Mouse (Mus musculus) cerebral cortex, adult 2 months (tissue): ENCODE measurements around the gene Tmem151b.

ENCODE experiments used
- WGBS: fragments of 180-500 bp; shearing (Covaris S2); methylation state at CpG from one replicate; pipeline ENCODE4 v1.1.7; 2018; 5-methylcytosine and 5-hydroxymethylcytosine counted together

Gene Tmem151b

DNA sequence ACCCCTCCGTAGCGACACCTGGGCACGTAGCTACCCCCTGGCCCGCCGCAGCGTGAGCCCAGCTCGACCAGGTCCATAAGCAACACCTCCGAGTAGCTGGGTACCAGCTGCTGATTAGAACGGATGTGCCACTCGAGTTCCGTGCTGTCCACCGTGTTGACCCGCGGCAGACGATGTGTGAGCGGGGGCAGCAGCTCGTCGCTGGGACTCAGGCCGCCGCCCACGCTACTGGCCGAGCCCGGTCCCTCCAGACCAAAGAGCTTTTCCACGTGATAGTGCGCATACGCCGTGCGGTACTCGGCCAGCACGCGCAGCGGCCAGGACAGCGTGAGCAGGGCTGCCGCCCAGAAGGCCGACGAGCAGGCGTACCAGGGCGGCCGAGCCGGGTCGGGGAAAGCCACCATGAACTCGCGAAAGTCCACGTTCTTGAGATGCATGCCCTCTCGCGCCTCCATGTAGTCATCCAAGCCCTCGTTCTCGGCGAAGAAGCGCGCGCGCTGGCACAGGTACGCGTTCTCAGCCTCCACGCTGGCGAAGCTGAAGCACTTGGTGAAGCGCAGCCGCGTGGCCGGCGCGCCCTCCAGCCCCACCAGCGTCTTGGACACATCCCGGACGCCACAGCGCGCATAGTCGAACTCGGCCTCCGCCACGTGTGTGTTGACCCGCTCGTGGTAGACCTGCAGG lies 4.1 kb downstream of the Tmem151b start:
- WGBS, result 41% methylated on average over 74 of the region's 74 CpGs

DNA sequence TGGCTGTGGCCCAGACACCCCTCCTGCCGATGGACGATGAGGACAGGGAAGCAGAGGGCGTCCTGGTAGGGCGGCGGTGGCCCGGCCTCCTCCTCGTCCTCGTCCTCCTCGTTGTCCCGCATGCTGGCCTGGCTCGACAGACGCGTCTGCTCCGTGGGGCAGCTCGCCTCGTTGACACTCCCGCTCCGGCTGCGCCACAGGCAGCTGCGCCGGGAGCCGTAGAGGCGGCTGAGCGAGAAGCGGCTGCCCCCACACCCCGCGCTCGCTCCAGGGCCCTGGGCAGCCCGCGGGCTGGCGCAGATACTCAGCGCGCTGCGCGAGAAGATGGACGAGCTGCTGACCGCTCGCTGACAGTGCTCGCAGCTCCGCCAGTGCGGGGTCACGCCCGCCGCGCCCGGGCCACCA lies 4.6 kb downstream of the Tmem151b start:
- 29% methylated on average over 46 of the region's 46 CpGs for WGBS

DNA sequence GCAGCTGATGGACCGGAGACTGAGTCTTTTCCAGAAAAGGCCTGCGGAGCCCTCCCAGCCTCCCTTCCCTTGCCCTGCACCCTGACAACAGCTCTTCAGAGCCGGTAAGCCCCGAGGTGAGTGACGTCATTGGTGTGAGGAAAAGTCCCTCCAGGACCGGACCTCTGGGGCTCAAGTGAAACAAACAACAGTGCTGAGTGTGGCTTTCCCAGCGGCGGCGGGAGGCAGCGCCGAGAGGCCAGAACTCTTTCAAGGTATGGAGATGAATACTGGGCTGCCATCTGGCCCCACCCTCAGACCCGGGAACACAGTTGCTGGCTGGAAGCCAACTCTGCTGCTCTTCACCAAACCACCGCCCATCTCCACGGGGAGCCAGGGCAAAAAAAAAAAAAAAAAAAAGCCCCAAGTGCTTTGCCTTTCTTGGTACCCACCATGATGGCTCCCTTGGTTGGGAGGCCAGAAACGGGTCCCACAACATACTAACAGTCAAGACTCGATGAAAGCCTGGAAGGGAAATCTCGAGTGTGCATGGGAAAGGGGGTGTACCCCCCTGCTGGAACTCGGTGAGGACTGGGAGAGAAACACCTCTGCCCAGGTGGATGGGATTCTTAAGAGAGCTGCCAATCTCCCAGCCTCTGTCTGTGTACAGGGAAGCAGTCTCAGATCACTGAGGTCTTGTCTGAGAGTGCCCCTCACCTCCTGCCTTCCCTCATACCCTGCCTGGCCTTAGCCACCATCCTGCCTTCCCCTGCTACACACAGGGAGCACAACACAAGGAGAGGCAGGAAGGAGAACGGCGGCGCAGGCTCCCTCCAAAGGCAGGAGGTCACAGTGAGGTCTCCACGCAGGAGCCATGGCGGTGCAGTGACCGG lies 5.2 kb downstream of the Tmem151b start:
- WGBS, result 33% methylated on average over 24 of the region's 24 CpGs

DNA sequence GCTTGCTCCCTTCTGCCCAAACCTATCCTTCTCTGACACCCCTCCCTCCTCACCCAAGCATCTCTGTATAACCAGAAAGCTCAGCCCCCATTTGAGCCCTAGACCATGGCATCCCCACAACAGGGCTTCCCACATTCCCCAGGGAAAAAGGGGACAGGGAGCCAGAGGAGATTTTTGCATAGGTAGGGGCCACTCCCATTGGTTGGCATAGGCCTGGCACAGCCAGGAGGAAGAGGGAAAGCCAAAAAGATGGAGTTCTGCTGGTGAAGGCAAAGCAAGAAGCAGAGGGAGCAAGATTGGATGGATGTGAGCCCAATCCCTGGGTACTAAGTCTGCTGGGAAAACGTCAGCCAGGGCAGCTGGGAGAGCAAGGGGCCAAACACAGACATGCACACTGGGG lies 6.4 kb downstream of the Tmem151b start:
- whole genome bisulfite sequencing, result 35% methylated on average over 1 of the region's 1 CpGs

DNA sequence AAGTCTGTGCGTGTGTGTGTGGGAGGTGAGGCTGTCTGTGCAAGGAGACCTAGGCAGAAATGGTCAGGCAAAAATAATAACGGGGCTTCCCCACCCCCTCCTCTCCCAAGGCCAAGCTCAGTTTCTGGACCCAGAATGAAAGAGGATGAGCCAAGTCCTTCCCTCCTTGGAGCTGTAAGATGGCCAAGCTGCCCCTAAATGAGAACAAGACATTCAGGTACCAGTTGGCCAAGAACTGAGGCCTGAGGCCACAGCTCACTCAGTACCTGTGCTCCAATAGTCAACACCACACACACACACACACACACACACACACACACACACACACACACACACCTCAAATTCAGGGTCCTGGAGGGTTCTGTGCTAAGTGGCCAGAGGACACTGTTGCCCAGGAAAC lies 6.8 kb downstream of the Tmem151b start:
- WGBS, result 36% methylated on average over 2 of the region's 2 CpGs

DNA sequence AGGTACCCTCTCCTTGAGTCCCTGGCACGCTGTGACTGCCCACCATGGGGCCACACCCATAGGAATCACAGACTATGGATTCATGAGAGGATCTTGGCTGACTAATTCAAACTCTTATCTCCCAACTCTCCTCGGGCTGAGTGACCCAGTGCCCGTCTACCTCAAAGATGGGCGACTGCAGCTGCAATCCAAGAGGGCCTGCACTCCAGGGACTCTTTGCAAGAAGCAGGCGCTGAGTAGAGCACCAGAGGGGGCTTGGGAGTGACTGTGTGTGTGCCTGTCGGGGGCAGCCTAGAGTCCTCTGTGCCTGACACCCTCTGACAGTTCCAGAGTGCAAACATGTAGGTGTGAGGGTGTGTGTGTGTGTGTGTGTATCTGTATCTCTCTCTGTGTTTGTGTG lies 7.3 kb downstream of the Tmem151b start:
- 35% methylated on average over 6 of the region's 6 CpGs for WGBS

DNA sequence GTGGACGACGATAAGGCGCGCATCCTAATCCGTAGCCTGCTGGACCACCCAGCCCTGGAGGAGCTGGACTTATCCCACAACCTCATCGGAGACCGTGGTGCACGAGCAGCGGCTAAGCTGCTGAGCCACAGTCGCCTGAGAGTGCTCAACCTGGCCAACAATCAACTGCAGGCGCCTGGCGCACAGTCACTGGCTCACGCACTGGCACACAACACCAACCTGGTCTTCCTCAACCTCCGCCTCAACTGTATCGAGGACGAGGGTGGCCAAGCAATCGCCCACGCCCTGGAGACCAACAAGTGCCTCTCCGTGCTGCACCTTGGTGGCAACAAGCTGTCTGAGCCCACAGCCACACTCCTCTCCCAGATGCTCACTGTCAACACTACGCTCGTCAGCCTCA lies 9.8 kb downstream of the Tmem151b start:
- 54% methylated on average over 21 of the region's 21 CpGs for WGBS

DNA sequence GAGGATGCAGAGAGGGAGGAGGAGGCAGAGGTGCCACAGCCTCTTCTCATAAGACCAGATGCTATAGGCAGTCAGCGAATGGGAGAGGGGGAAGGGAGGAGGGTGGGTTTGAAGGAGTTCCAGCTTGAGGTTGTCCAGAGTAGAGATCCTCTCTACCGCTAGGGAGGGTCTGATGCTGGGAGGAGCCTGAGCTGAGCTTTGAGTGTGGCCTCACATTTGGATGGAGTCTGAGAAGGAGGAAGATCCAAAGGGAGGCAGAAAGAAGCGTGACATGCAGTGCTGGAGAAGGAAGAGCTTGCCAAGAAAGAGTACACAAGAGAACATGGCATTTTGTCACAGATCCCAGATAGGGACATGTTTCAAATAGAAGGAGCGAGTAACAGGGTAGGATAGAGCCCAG lies 11.1 kb downstream of the Tmem151b start:
- WGBS, result 31% methylated on average over 4 of the region's 4 CpGs

DNA sequence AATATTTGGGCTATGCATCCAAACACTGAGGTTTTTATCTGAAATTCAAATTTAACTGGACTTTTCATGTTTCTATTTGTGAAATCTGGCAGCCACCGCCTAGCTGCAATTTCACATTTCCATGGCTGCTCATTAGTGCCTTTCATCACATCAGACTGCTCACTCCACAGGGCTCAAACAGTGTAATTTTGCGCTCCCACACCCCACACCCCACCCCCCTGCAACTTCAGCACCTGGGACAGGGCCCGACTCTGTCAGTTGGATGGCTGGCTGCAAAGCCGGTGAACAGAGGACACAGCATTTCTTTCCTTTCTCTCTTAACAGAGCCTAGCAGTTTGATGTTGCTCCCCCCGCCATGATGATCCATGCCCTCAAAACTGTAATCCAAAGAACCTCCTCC lies 13.2 kb downstream of the Tmem151b start:
- 11% methylated on average over 5 of the region's 5 CpGs for WGBS

DNA sequence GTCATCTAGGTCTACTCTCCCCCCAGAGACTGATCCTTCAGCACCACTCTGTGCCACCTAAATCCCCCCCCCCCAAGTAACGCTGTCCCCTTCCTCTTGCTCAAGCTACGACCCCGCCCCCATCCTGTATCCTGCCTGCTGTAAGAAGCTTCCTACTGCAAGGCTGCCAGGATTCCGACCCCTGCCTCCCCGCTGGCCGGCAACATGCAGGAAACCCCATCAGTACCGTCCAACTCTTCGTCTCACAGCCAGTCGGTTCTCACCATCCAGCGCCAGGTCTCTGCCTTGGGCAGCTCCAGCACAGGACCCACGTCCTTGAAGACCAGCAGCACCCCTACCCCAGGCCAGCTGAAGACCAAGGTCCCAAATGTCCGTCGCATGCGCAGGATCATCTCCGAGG lies 16.6 kb downstream of the Tmem151b start:
- WGBS, result 68% methylated on average over 15 of the region's 15 CpGs

DNA sequence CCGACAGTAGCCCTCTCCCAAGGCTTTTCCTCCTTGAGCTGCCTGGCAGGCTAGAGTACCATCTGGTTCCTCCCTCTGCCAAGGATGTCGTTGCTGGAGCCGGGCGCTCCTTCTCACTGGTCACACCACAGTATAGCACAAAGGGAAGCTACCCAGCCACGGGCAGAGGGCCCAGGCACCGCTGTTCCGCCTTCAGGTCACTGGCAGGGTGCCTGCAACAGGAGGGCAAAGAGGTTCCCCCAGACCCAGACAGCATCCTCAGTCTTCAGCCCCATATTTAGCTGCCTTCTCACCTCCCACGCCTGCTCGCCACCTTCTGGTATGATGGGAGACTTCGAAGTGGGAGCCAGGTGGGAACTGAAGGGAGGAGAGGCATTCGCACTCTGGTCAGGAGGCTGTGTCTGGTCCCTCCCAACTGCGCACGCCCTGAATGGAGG lies 19.1 kb downstream of the Tmem151b start:
- 23% methylated on average over 13 of the region's 13 CpGs for WGBS

DNA sequence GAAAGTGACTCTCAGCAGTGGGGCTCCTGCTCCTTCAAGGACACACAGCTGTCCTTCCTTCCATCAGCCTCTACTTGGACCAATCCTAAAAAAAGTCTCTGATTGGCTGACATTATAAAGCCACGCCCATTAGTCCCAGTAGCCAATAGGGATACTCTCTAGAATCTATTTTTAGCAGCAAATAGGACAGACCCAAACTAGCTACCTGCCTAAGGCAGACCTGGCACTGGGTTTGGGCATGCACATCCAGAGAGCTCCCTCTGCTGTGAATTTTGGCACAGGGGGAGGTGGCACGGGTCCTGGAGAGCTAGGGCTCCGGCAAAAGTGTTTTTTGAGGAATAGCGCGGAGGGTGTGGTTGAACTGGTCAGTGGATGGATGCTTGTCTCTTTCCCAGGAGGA lies 22.9 kb downstream of the Tmem151b start:
- 37% methylated on average over 5 of the region's 5 CpGs for WGBS

DNA sequence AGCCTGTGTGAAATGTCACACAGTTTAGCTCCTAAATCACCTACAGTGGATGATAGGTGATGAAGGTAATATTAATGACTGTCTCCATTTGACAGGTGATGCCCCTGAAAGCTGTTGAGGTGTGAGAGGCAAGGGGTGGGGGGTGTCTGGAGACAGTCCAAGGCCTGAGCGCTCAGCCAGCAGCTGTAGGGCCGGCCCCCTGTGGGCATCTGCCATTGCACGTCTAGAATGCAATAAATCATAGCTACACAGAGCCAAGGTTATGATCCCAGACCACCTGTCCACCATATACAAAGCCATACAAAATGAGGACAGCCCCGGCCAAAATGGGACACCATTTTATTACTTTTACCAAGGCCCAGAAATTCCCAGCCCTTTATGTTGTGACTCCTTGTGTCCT lies 24.5 kb downstream of the Tmem151b start:
- WGBS, result 80% methylated on average over 4 of the region's 4 CpGs

DNA sequence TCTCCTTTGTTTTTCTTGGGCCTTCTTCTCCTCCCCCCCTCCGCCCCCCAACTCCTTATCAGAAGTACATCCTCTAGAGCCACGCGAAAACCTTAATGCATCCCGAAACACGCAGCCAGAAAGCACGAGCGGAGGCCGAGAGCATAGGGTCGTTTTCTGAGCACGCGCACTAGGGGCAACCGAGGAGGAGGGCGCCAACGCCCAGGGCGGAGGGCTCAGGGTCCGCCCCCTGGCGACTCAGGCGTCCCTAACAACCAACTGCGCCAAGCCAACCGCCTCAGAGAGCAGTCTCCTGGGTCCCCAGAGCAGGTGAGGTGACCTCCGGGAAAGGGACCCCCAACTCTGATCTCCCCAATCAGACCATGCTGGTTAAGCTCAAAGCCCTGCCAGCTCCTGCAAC lies 26.2 kb downstream of the Tmem151b start, which contains the start of gene Tcte1:
Gene Tcte1 (plus strand): TSS at position 172 of the 400 bp plus-strand sequence.
- 8% methylated on average over 21 of the region's 21 CpGs for WGBS

DNA sequence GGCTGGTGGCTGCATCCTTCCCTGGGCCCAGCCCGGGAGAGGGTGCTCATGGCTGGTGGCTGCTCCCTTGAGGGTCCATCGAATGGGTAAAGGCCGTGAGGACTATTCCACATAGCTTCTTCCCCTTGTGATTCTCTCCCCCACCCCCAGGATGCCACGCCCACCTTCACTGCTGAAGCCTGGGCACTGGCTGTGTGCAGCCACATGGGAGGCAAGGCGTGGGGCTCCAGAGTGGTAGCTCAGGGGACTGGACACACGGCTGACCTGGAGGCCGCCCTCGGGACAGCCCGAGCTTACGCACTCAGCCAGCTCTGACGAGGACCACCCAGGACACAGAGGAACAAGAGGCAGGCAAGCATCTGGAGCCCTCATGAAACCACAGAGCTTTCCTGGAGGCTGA lies 29.3 kb downstream of the Tmem151b start:
- 81% methylated on average over 11 of the region's 11 CpGs for WGBS

DNA sequence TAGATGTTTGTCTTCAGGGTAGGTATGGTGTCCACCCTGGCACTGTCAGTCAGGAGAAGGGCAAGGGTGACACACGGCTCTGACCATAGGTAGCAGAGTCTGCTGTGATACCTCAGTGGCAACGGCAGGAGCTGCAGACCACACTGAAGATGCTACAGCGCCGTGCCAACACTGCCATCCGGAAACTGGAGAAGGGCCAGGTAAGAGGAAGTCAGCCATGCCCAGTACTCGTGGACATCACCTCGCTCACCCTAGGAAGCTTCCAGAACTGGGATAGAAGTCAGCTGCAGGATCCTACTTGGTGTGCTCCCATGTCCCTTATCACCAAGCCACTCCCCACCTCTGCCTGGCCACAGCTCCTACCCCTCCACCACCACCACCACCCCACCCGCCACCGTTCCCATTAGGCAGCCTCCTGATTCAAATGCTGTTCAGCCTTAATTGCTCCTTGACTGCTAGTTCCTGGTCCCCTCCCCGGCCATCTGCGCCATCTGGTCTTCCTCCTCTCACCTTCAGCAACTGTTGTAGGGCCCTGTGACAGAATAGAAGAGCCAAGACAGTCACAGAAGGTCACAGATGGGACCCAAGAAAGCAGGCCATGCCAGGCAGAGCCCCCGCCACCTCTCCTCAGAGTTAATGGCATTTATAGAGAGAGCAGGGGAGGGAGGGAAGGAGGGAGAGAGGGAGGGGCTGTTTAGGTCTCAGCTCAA lies 30.6 kb downstream of the Tmem151b start:
- 75% methylated on average over 12 of the region's 12 CpGs for WGBS

DNA sequence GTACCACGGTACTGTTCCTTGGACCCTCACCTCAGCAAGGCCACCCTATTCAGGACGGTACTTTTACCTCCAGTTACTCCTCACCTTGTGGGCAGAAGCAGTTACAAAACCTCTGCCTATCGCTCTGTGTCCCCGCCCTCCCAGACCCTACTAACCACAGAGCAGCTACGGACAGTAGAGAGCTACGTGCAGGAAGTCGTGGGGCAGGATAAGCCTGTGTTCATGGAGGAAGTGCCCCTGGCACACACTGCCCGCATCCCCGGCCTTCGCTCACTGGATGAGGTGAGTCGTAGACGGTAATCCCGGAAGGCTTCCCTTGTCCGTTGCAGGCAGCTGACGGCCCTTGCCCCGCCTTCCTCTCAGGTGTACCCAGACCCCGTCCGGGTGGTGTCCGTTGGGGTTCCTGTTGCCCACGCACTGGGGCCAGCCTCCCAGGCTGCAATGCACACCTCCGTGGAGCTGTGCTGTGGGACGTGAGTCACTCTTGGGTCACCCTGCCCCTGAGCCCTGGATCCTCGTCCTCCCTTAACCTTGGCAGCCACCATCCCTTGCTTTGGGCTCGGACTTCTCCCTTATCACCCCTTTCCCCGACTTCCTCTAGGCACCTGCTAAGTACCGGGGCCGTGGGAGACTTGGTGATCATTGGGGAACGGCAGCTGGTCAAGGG lies 31.8 kb downstream of the Tmem151b start:
- WGBS, result 94% methylated on average over 28 of the region's 28 CpGs

DNA sequence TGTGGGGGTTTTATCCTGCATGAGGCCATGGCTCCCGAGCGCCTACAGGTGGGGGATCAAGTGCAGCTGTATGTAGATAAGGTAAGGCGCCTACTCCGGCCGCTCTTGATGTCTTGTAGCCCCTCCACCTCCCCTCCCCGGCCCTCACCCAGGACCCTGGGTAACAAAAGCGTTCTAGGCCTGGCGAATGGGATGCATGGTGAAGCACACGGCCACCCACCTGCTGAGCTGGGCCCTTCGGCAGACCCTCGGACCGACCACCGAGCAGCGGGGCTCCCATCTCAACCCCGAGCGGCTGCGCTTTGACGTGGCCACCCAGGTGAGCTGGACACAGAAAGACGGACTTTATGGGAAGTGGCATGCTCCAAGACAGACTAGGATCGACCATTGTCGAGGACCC lies 32.3 kb downstream of the Tmem151b start:
- 93% methylated on average over 21 of the region's 21 CpGs for WGBS

DNA sequence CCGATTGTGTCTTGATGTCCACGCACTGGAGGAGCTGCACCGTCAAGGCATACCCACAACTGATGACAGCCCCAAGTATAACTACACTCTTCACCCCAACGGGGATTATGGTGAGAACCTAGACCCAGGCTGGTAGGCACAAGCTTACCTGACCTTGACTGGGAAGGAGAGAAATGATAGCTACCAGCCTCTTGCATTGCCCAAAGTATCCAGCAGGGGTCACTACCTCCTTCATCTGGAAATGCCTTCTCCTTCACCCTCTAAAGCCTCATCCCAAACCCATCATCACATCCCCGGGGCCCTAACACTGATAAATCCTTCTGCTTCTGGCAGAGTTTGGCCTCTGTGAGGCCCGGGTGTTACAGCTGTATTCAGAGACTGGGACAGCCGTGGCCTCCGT lies 33.0 kb downstream of the Tmem151b start:
- WGBS, result 38% methylated on average over 8 of the region's 8 CpGs

DNA sequence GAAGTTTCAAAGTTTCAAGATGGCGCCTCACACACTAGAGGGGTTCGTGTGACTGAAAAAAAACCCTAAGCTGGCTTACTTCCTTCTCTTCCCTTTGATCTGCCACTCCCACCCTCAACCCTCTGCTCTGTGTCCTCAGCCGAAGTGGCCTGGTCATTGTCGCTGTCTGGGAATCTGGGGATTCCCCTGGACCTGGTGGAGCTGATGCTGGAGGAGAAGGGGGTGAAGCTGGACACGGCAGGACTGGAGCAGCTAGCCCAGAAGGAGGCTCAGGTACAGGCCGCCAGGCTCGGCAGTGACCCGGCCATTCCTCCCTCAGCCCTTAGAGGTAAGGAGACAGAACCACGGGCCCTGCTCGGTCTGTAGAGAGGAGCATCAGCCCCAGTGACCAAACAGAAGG lies 33.7 kb downstream of the Tmem151b start:
- 90% methylated on average over 10 of the region's 10 CpGs for WGBS

DNA sequence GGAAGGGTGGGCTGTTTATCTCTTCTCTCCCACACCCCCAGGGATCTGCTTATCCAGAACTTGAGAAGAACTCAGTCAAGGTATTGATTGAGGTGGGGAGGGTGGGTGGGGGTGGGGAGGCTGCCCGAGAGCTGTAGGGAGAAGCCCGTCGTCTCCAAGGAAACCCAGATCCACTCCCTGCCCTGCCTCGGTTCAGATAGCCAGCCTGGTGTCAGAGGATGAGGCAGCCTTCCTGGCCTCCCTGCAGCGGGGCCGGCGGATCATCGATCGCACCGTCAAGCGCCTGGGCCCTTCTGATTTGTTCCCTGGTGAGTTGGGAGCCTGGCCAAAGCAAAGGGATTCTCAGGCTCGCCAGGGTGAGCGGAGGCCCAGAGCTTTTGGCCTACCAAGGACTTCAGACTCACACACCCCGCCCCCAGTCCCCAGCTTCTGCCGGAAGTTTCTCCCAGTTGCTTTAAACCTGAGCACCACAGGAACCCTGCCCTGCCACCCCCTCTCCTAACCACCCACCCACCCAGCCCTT lies 34.2 kb downstream of the Tmem151b start:
- WGBS, result 71% methylated on average over 15 of the region's 15 CpGs

DNA sequence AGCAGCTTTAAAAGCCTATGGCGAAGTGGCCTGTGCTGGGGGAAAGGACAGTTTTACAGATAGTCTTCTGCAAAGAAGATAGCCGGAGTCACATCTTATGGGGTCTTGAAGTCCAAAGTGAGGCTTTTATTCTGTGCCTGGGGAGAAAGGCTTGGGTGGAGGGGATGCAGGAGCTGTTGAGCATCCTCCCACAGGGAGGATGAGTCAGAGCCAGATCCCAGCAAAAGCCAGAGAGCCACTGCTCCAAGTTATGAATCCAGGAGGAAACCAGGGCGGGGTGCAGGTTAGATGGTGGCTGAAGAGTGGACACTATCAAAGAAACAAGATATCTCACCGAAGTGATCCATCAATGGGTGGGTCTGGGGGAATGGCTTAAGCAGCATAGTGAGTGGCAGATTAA lies 37.7 kb downstream of the Tmem151b start:
- WGBS, result 78% methylated on average over 4 of the region's 4 CpGs
